Mouse (Mus musculus) frontal cortex, postnatal 14 days (tissue): ENCODE results near the gene Dlg2.
A peak's percentile ranks its signal among the peaks of the same experiment; 100 is the strongest.

Experiments
- DNase-seq, 2 experiments: peaks; one replicate each; pipeline ENCODE4 v3.0.0; 2022; ENCODE audit warnings: low spot score in 2 of 2

Gene Dlg2

DNA sequence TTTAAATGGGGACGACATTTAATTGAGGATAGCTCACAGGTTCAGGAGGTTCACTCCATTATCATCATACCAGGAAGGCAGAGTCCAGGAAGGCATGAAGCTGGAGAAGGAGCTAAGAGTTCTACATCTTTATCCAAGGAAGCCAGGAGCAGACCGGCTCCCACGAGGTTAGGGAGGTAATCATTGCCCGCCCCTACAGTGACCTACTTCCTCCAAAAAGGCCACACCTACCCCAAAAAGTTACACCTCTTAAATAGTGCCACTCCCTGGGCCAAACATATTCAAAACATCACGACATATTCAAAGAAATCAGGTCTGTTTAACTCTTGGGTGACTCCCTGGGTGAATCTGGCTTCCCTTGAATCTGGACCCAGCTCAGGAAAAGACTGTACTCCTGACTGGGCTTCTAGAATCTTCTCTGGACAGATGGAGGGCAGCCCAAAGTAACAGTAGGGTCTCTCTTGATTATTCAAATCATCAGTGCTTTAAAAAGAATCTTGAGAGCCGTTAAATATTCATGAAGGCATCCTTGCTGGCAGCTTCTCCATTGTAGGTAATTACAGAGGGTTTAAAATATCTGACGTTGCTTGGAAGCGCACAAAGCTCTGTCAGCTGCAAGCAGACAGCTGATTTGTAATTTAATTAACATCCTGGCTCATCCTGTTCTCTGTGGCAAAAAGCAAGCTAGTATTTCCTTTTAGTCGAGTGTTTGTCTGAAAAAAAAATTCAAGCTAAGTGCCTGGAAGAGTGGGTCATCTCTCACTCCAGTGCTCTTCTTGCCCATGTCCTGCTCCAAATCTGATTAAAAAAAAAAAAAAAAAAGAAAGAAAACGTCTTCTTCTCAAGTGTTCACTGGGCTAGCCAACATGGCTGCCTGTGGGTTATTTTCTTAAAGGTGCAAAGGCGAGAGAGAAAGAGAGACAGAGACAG lies 966.2 kb downstream of the Dlg2 start:
- peak in 1 of 2 experiments; percentile 25 for DNase-seq

DNA sequence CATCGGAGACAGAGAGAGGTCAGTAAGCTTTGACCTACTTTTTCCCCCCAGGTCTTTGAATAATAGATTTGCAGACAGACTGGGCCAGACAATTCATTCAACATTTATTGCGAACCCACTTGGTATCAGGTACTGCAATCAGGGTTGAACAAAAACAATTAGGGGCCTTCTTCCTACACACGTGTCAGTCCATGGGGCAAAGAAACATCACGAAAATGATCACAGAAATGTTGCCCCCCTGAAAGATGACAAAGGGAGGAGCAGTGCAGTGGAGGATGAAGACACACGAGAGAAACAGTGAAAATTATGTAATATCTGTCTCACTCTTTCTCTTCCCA lies 966.9 kb downstream of the Dlg2 start:
- DNase-seq, result no peak

DNA sequence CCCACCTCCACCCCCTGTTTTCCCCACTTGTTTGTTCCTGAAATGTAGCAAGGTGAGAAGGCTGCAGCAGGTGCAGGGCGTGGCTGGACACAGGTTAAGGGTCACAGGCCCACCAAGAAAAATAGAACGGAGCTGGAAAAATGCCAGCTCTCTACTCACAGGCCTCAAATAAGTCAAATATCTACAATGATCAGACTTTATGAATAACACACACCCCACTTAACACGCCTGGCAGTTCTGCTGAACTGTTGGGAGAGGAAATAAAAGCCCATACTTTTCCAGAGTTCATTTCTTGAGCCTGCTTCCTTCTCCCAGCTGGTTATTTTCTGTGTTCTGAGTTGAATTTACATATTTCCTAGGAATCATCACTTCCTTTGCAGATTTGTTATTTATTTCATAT lies 967.4 kb downstream of the Dlg2 start:
- DNase-seq, result no peak

DNA sequence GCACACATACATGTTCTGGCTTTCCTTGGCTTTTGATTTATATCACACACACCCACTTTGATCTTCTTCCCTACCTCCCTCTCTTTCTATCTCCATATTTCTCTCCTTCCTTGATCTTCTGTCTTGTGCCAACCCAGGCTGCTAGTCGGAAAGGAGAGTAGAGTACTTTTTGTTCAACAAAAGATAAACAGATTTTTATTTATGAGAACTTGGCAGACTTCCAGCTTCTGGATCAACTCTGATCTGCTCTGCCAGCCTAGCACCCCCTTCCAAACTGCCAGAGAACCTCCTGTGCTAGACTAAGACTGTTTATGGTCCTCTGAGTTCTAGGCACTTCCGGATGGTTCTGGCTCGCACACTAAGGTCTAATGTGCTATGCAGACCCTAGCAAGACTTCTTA lies 968.3 kb downstream of the Dlg2 start:
- DNase-seq, result no peak

DNA sequence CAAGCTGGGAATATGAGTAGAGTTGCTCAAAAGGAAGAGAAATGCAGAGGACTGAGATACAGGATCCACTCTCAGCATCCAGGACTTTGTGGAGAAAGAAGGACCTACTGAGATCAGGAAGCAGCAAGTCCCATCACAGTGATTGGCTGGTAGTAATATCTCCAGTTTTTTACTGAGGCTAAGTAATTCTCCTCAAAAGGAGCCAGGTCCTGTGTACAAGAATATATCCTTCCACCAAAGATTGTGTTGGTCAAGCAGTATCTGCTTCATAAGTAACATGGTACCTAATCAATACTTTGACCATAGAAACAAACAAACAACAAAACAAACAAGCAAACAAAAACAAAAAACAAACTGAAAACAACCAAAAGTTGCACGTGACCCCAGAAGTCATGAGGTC lies 980.3 kb downstream of the Dlg2 start:
- DNase-seq, result no peak

DNA sequence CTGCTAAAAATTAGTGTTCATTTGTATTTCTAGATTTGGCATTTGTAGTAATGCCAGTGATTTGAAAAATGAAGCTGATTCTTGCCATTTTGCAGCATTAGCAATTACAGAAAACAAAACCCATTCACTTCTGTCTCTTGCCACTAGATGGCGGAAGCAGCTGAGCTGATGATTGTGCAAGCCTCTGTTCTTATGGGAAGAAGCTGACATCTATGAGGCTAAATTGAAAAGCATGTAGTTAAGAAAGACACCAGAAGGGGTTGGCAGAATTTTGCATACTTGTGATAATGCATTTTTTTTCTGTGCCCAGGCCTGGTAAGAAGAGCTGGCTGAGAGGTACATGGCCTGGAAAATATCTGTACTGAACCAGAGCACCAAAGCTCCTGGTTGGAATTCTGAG lies 980.7 kb downstream of the Dlg2 start:
- DNase-seq, result peak in 1 of 2 experiments; percentile 64

DNA sequence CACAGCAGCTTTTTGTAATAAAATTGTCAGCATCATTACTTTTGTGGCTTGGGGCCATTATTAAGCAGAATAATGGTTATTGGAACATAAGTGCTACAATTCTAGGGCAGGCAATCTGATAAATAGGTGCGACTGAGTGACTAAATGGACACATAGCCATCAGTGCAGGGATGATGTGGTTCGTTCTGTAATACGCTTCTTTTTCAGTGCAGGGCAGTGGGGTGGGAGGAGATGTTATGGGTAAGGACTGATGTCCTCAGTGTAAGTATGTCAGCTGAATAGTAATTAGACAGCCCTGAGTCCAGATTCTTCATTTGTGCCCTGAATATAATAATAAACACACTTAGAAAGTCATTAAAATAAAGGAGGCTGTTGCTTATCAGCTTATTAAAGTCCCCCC lies 984.9 kb downstream of the Dlg2 start:
- no peak for DNase-seq

DNA sequence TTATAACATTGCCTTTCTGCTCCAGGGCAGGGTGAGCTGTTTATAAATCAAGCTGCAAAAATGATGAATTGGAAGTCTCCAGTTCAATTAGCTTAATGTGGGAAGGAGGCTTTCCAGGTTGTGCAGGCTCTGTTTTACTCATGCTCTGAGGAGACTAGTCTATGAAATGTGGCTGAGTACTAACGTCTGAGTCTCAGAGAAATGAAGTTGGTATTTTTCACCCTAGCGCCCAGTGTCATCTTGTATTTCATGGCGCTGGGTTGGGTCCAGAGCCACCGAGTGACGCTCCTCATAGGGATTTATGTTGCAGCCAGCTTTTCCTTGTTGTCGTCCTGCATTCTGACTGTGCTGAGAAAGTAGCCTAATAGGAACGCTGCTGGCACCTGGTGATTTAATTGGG lies 986.8 kb downstream of the Dlg2 start:
- DNase-seq, result no peak

DNA sequence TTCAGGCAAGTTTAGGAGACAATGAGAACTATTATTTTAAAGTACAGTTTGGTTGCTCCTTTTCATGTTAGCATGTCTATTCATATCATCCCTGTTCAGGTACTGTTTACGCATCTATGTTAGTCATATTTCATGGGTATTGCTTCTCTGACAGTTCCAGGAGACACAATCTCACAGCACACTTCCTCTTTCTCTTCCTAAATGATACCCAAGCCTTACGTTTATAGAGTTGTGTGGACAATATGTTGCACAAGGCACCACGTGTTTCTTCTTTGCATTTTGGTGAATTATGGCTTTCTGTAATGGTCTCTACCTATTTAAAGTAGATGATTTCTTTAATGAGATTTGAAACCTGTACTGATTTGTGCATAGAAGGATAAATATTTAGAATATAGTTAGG lies 990.6 kb downstream of the Dlg2 start:
- no peak for DNase-seq

DNA sequence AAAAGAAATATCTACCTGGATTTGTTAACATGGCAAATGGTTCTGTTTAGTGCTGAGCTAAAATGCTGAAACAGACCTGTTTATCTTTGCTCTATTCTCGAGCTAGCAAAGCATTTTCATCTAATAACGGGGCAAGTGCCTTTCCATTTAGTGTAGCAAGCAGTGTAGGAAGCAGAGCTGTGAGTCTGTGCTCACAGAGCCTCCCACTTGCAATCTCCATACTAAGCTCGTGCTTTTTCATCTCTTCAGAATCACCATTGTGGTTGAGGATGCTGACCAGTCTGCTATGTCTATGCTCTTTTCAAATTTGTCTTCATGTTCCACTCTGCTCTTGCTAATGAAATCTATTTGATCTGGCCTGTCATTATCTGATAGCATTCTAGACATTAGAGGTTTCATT lies 1002.7 kb downstream of the Dlg2 start:
- no peak for DNase-seq

DNA sequence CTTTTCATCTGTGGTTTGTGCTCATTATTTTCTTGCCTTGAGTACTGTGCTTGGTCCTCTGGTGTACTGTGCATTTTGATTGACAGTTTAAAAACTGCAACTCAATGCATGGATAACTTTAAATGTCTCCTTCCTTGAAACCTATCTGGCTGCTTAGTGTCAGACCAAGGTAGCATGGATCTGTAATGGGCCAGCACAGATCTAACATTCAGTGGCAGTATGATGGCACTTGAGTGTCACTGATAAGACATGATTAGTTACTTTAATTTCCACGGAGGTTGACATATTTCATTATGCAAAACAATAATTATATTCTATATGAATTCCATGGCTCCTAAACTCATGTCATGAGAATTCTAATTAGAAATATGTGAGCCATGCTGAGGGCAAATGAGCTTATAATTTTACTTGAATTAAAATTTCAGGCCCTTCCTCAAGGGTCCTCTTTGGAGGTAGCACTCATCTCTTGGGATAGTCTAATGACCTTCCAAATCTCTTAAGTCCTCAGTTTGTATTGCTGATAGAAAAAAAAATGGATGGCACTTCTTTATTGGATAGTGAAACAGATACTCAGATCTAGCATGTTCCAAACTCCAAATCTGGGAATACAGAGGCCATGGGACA lies 1005.2 kb downstream of the Dlg2 start:
- DNase-seq, result no peak

DNA sequence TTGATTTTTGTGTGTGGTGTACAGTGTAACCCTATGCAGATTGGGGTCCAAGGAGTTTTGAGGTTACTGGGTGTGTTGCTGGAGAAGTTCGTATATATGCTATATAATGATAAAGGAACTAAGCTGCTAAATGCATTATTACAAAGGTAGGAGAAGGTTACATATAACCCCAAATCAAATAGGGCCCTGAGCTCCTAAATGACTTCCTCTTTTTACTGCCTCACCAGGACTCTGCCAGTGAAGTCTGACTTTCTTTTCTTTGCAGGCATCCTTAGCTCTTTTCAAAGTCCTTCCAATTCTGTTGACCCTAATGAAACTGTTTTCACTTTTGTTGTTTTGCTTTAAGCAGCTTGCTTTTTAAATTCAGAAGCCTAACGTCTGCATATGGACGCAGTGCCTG lies 1016.8 kb downstream of the Dlg2 start:
- DNase-seq, result no peak

DNA sequence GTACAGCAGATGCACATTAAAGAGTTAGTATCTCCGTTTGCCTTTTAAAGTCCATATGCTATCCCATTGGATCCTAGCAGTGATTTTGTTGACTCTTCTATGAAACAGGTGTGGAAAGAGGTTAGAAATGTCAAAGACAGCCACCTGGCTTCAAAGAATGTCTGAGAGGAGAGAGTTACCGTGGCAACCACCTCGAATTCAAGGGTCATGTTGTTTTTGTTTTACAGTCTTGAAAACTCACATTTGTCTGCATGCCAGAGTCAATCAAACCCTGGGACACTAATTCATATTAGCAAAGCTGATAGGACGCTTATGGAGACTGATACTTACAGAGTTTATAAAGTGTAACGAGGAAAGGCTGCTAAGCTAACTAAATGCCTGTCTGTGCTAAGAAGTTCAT lies 1019.1 kb downstream of the Dlg2 start:
- no peak for DNase-seq

DNA sequence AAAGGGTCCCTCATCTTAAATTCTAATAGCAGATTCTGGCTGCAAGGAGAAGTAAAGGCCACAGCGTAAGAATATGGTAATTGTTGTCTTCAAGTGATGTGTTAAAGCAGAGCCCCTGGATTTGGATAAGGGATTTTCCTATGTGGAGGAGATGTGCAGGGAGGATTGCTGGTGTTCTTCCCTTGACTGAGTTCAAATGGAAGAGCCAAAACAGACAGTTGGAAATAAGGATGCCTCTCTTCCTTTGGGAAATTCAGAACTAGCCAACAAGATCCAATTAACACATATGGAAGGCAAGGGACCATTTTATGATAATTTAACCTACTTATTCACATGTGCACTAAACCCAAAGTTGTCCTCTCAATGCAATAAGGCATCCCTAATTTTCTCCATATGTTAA lies 1034.6 kb downstream of the Dlg2 start:
- DNase-seq, result no peak

DNA sequence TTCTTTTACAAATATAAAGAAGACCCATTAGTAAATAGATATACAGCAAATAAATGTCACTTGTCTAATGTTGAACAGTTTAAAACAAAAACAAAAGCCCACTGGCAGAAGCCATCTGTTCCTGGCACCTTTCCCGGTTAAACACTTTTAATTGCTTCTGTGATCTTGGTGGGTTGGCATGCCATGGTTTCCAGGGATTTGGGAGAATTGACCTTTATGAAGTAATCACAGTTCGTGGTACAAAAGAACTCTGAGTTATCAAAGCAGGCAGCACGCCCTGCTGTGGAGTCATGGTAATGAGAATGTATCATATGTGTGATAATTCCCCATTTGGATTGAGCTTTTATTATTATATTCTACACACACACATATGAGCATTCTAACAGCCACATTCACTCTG lies 1038.0 kb downstream of the Dlg2 start:
- DNase-seq, result no peak

DNA sequence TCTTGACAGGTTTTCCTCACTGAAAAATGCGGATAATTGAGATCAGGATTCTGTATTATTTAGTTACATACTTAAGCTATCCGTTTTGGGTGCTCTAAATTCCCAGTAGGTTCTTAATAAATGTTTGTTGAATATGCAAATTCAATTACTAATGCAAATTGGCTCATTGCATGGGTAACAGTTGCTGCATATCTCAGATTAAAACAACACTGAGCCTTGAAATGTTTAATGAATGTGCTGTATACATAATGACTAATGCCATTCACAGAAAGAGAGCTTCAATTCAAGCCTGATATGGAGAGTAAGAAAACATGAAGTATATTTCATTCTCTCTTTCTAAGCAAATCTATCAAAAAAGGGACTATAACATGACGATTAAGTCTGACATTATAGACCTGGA lies 1039.8 kb downstream of the Dlg2 start:
- DNase-seq, result no peak

DNA sequence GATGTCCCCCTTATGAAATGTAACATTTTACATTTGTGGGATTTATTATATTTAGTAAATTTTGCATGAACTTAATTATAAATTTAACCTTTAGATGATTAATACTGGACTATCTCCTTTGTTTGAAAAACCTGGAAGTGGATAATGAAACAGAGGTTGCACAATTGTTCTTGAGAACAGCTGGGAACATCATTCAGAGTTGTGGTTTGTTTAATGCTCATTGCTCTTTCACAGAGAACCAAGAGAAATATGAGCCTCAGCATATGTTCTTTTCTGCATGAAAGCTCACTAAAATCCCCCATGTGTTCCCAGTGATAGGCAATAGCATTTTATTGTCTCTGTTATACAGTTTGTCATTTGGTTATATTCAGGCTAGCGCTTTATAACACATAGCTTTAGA lies 1049.4 kb downstream of the Dlg2 start:
- no peak for DNase-seq

DNA sequence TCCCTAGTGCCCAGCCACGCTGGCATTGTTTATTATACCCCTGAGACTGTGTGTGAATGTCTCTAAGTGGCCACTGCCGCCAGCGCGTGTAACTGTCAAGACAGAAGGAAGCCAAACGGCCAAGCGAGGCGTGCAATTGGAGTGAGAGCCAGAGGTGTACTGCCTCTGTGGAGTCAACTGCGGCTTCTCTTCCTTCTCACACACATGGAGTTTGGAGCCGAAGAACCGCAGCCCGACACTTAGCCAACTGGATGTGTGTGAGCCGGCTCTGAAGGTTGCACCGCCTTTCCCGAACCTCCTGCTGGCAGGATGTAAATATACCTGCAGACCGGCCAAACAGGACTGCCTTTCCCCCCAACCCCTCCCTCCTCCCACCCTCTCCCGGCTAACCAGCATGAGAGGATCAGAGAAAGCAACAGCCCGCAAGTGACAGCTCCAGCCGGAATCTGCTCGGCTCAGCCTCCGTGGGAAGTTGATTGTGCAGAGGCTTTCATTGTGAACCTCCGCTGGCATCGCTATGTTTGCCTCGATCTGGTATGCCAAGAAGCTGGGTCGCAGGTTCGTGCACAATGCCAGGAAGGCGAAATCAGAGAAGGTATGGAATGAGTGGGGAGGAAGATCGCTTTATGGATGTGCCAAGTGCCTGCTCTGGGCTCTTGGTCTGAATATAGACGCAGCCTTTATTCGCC lies 1066.3 kb downstream of the Dlg2 start:
- peak in 1 of 2 experiments; percentile 19 for DNase-seq

DNA sequence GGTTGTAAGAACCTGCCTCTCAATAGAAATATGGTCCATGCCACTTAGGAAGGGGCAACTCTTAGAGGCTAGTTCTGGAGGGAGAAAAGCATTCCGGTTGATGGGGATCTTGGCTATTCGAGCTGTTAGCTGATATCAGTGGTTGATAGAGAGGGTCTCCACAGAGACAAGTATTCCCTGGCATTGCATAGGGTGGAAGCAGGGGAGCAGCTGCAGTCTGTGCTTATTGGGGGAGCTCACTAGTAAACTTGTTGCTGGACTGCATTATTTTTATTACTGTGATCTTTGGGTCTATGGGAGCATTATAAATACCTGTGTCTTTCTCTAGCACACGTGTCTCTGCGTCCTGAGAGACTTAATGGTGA lies 1066.8 kb downstream of the Dlg2 start:
- DNase-seq, result no peak

DNA sequence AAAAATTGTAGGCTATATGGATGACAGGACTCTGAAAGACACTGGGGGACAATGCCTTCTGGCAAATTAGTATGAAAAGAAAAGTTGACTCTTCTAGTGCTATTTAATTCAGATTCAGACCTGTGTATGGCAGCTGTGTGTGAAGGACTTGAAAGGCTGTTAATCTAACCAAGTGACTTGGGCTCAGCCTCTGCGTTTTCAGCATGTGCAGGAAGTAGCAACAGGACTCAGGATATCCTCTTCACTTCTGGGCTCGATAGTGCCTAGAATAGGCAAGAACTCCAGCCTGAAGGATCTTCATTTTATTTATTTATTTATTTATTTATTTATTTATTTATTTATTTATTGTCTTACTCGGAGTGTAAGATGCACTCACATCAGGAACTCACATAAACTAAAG lies 1068.1 kb downstream of the Dlg2 start:
- DNase-seq, result no peak

DNA sequence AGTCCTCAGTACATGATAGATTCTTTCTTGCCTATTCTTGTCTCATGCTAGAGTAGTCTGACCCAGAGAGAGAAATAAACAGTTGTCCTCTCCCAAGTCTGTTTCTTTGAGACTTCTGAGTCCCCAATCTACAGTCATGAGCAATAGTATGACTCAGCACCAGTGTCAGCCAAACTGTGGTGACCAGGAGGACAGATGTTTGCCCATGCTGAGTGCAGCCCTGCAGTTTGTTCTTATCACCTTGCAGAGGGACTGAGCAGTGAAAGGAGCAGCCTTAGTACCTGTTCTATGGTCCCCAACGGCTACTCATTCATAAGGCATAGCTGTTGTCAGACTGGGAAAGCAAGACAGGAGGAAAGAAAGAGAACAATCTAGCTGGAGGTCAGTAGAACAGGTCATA lies 1072.3 kb downstream of the Dlg2 start:
- no peak for DNase-seq

DNA sequence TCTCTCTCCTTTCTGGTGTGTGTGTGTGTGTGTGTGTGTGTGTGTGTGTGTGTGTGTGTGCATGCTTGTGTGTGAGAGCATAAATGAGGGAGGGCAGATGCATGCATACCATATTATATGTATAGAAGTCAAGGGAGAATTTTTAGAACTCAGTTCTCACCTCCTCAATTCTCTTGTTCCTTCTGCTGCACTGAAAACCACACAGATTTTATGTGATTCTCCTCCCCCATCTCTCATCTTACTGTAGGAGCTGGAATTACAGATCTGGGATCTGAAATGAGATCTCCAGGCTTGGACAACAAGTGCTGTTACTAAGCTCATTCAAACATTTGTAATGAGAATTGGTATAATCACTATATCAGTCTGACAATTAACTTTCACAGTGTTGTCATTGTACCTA lies 1081.1 kb downstream of the Dlg2 start:
- DNase-seq, result no peak

DNA sequence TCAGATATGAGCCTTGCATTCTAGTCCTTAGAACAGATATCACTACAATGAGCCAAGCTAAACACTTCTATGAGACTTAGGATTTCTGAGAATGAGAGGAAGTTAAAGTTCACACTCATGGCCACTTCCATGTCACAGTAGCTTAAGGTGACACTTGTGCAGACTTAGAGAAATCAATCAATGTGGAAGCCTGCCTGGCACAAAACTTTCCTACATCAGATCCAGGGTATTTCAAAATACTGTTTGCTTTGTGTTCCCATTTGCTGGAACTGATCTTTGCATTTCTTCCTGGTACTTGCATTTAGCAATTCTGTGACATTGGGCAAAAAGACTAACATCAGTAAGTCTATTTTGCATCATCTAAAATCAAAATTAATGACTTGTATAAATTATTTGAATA lies 1091.0 kb downstream of the Dlg2 start:
- no peak for DNase-seq
